Mouse (Mus musculus): ENCODE results near the gene Tmem131l. TPM values are rescaled to one million over a fixed set of nuclear protein-coding genes. Genes with fewer than 3 reads are reported as not detected.

Gene Tmem131l
- polyA plus RNA-seq, 1 experiment from 2014 or later, result 81.5 TPM

- no peak overlapping the region for H3K9ac ChIP-seq
- H3K9me3 ChIP-seq (replicated peaks), result no peaks in the 10 kb centered on the region
- no peak overlapping the region for H3K4me2 ChIP-seq (replicated peaks)
- ATAC-seq (ENCODE audit: low FRiP score), result no peak
- WGBS, result 60% methylated on average over 4 of the region's 4 CpGs
- no peaks in the 10 kb centered on the region for H3K36me3 ChIP-seq
- no peak overlapping the region for H3K27ac ChIP-seq
- no peak overlapping the region for H3K4me3 ChIP-seq
- no peaks in the 10 kb centered on the region for H3K27me3 ChIP-seq
- H3K4me1 ChIP-seq, result peaks cover 83% of the 10 kb centered on the region
Measured at GRCm38 (mm10) chr3:83982821-83983220, 57.2 kb downstream of the Tmem131l start.

- no peaks in the 10 kb centered on the region for H3K27me3 ChIP-seq
- peak overlapping the region; percentile 27; the same call in 1 of the 2 replicates for H3K9ac ChIP-seq
- no peak overlapping the region for H3K4me3 ChIP-seq
- H3K36me3 ChIP-seq, result no peaks in the 10 kb centered on the region
- H3K4me2 ChIP-seq (replicated peaks), result peak overlapping the region; percentile 0; the same call in 1 of the 2 replicates
- H3K27ac ChIP-seq, result peak overlapping the region; percentile 91
- 2% methylated on average over 6 of the region's 6 CpGs for WGBS
- peak; percentile 96 for ATAC-seq (ENCODE audit: low FRiP score)
- H3K4me1 ChIP-seq, result peaks cover 73% of the 10 kb centered on the region
- H3K9me3 ChIP-seq (replicated peaks), result no peaks in the 10 kb centered on the region
Measured at GRCm38 (mm10) chr3:83980231-83980872, 59.6 kb downstream of the Tmem131l start.

- H3K27me3 ChIP-seq, result no peaks in the 10 kb centered on the region
- H3K4me1 ChIP-seq, result peaks cover 65% of the 10 kb centered on the region
- no peak for ATAC-seq (ENCODE audit: low FRiP score)
- H3K4me3 ChIP-seq, result no peak overlapping the region
- 76% methylated on average over 4 of the region's 4 CpGs for WGBS
- H3K27ac ChIP-seq, result peak overlapping the region; percentile 91
- H3K4me2 ChIP-seq (replicated peaks), result no peak overlapping the region
- H3K9ac ChIP-seq, result no peak overlapping the region
- no peaks in the 10 kb centered on the region for H3K9me3 ChIP-seq (replicated peaks)
- H3K36me3 ChIP-seq, result no peaks in the 10 kb centered on the region
Measured at GRCm38 (mm10) chr3:83978497-83979410, 61.2 kb downstream of the Tmem131l start.

GRCm38 (mm10) chr3:83977817-83978216 is 62.2 kb downstream of the Tmem131l start:
- ATAC-seq (ENCODE audit: low FRiP score), result no peak

GRCm38 (mm10) chr3:83976161-83976560 is 63.8 kb downstream of the Tmem131l start:
- Histone ChIP-seq H3K27ac (no peak overlapping the region), H3K4me1 (peaks cover 58% of the 10 kb centered on the region), H3K36me3 (no peaks in the 10 kb centered on the region), H3K4me3 (no peak overlapping the region), H3K9ac (no peak overlapping the region), H3K27me3 (no peaks in the 10 kb centered on the region), H3K9me3 (replicated peaks) (no peaks in the 10 kb centered on the region), H3K4me2 (replicated peaks) (no peak overlapping the region)
- 74% methylated on average over 3 of the region's 3 CpGs for WGBS
- ATAC-seq (ENCODE audit: low FRiP score), result no peak

More at GRCm38 (mm10) chr3:83977817-83978216, 62.2 kb downstream of the Tmem131l start:
- H3K36me3 ChIP-seq, result no peaks in the 10 kb centered on the region
- H3K4me2 ChIP-seq (replicated peaks), result no peak overlapping the region
- no peaks in the 10 kb centered on the region for H3K27me3 ChIP-seq
- H3K9me3 ChIP-seq (replicated peaks), result no peaks in the 10 kb centered on the region
- H3K4me1 ChIP-seq, result peaks cover 64% of the 10 kb centered on the region
- no peak overlapping the region for H3K4me3 ChIP-seq
- H3K9ac ChIP-seq, result no peak overlapping the region
- no peak overlapping the region for H3K27ac ChIP-seq
- 81% methylated on average over 3 of the region's 3 CpGs for WGBS

GRCm38 (mm10) chr3:83973339-83973738 is 66.6 kb downstream of the Tmem131l start:
- Histone ChIP-seq H3K4me1 (peaks cover 44% of the 10 kb centered on the region), H3K9ac (no peak overlapping the region), H3K4me3 (no peak overlapping the region), H3K4me2 (replicated peaks) (no peak overlapping the region), H3K9me3 (replicated peaks) (no peaks in the 10 kb centered on the region), H3K36me3 (no peaks in the 10 kb centered on the region), H3K27ac (no peak overlapping the region), H3K27me3 (no peaks in the 10 kb centered on the region)
- no peak for ATAC-seq (ENCODE audit: low FRiP score)
- 64% methylated on average over 2 of the region's 2 CpGs for WGBS

GRCm38 (mm10) chr3:83970629-83971028 is 69.3 kb downstream of the Tmem131l start:
- Histone ChIP-seq H3K9me3 (replicated peaks) (no peaks in the 10 kb centered on the region), H3K4me3 (no peak overlapping the region), H3K9ac (no peak overlapping the region), H3K4me1 (peaks cover 32% of the 10 kb centered on the region), H3K4me2 (replicated peaks) (no peak overlapping the region), H3K36me3 (0 out of 2 replicates have a peak, but pooled peaks cover 4% of the 10 kb centered on the region), H3K27me3 (no peaks in the 10 kb centered on the region), H3K27ac (no peak overlapping the region)
- no peak for ATAC-seq (ENCODE audit: low FRiP score)
- 19% methylated on average over 1 of the region's 1 CpGs for WGBS

GRCm38 (mm10) chr3:83969081-83969480 is 70.9 kb downstream of the Tmem131l start:
- H3K4me1 ChIP-seq, result peaks cover 30% of the 10 kb centered on the region
- no peaks in the 10 kb centered on the region for H3K27me3 ChIP-seq
- WGBS, result 87% methylated on average over 4 of the region's 4 CpGs
- no peak overlapping the region for H3K9ac ChIP-seq
- H3K27ac ChIP-seq, result no peak overlapping the region
- no peak for ATAC-seq (ENCODE audit: low FRiP score)
- H3K9me3 ChIP-seq (replicated peaks), result no peaks in the 10 kb centered on the region
- no peak overlapping the region for H3K4me3 ChIP-seq
- no peak overlapping the region for H3K4me2 ChIP-seq (replicated peaks)
- 0 out of 2 replicates have a peak, but pooled peaks cover 4% of the 10 kb centered on the region for H3K36me3 ChIP-seq

GRCm38 (mm10) chr3:83967791-83968190 is 72.2 kb downstream of the Tmem131l start:
- ATAC-seq (ENCODE audit: low FRiP score), result no peak
- H3K4me1 ChIP-seq, result peaks cover 27% of the 10 kb centered on the region

GRCm38 (mm10) chr3:83965333-83965732 is 74.6 kb downstream of the Tmem131l start:
- ATAC-seq (ENCODE audit: low FRiP score), result peak; percentile 29; the same call in 1 of the 2 replicates
- peaks cover 19% of the 10 kb centered on the region for H3K4me1 ChIP-seq
- WGBS, result 76% methylated on average over 2 of the region's 2 CpGs
- H3K9me3 ChIP-seq (replicated peaks), result no peaks in the 10 kb centered on the region
- peaks cover 17% of the 10 kb centered on the region for H3K36me3 ChIP-seq
- H3K4me3 ChIP-seq, result no peak overlapping the region
- H3K27me3 ChIP-seq, result no peaks in the 10 kb centered on the region
- no peak overlapping the region for H3K4me2 ChIP-seq (replicated peaks)
- H3K27ac ChIP-seq, result peak overlapping the region; percentile 60; the same call in 1 of the 2 replicates
- H3K9ac ChIP-seq, result no peak overlapping the region

More at GRCm38 (mm10) chr3:83967791-83968190, 72.2 kb downstream of the Tmem131l start:
- Histone ChIP-seq H3K9me3 (replicated peaks) (no peaks in the 10 kb centered on the region), H3K27me3 (no peaks in the 10 kb centered on the region), H3K36me3 (0 out of 2 replicates have a peak, but pooled peaks cover 4% of the 10 kb centered on the region), H3K27ac (no peak overlapping the region), H3K9ac (no peak overlapping the region), H3K4me3 (no peak overlapping the region), H3K4me2 (replicated peaks) (no peak overlapping the region)
- WGBS, result 68% methylated on average over 3 of the region's 3 CpGs

- peaks cover 34% of the 10 kb centered on the region for H3K36me3 ChIP-seq
- H3K27ac ChIP-seq, result no peak overlapping the region
Measured at GRCm38 (mm10) chr3:83963705-83964104, 76.3 kb downstream of the Tmem131l start.

GRCm38 (mm10) chr3:83962571-83962970 is 77.4 kb downstream of the Tmem131l start:
- no peak overlapping the region for H3K9ac ChIP-seq
- H3K27ac ChIP-seq, result no peak overlapping the region
- WGBS, result 61% methylated on average over 3 of the region's 3 CpGs
- H3K4me3 ChIP-seq, result no peak overlapping the region
- H3K4me2 ChIP-seq (replicated peaks), result no peak overlapping the region
- H3K27me3 ChIP-seq, result no peaks in the 10 kb centered on the region
- no peaks in the 10 kb centered on the region for H3K9me3 ChIP-seq (replicated peaks)
- peaks cover 43% of the 10 kb centered on the region for H3K36me3 ChIP-seq
- peaks cover 12% of the 10 kb centered on the region for H3K4me1 ChIP-seq
- ATAC-seq (ENCODE audit: low FRiP score), result no peak

More at GRCm38 (mm10) chr3:83963705-83964104, 76.3 kb downstream of the Tmem131l start:
- Histone ChIP-seq H3K9me3 (replicated peaks) (no peaks in the 10 kb centered on the region), H3K27me3 (no peaks in the 10 kb centered on the region), H3K9ac (no peak overlapping the region), H3K4me3 (no peak overlapping the region), H3K4me2 (replicated peaks) (no peak overlapping the region), H3K4me1 (peaks cover 12% of the 10 kb centered on the region)
- no peak for ATAC-seq (ENCODE audit: low FRiP score)
- WGBS, result 84% methylated on average over 5 of the region's 5 CpGs
